Mouse (Mus musculus) heart, embryonic 10.5 days (tissue): ENCODE data around the gene Ifit3. TPM values are rescaled to one million over a fixed set of nuclear protein-coding genes. Genes with fewer than 3 reads are reported as not detected.
"Not testable (repeated sequence)": the region's sequence is repeated elsewhere in the genome, so short reads cannot be mapped to it uniquely, and the experiment has no call there.

Experiments
- DNase-seq: peaks from one replicate; pipeline ENCODE4 v3.0.0-alpha.2; 2017; ENCODE audit warnings: low spot score
- H3K27ac ChIP-seq: fragments of 300-500 bp; sonication (generic); 2 replicates; pipeline ENCODE4 v1.5.1; 2016; ENCODE audit warnings: mild to moderate bottlenecking
- H3K27me3 ChIP-seq: fragments of 300-500 bp; sonication (generic); 2 replicates; pipeline ENCODE4 v1.6.1; 2016; ENCODE audit warnings: mild to moderate bottlenecking; ENCODE audit not compliant: poor library complexity, insufficient read depth, severe bottlenecking
- H3K36me3 ChIP-seq: fragments of 300-500 bp; sonication (generic); 2 replicates; pipeline ENCODE4 v1.6.1; 2016; ENCODE audit warnings: mild to moderate bottlenecking, moderate library complexity
- H3K4me1 ChIP-seq: fragments of 300-500 bp; sonication (generic); 2 replicates; pipeline ENCODE4 v1.6.1; 2016; ENCODE audit warnings: mild to moderate bottlenecking
- H3K4me3 ChIP-seq: fragments of 300-500 bp; sonication (generic); 2 replicates; pipeline ENCODE4 v1.5.1; 2016; ENCODE audit warnings: mild to moderate bottlenecking, moderate library complexity
- H3K9me3 ChIP-seq: fragments of 300-500 bp; sonication (generic); 2 replicates; pipeline ENCODE4 v1.6.1; 2016; ENCODE audit warnings: mild to moderate bottlenecking, moderate library complexity
- WGBS: fragments of 180-500 bp; shearing (Covaris S2); methylation state at CpG from one replicate; pipeline ENCODE4 v1.1.7; 2016; 5-methylcytosine and 5-hydroxymethylcytosine counted together
- polyA plus RNA-seq: library from polyadenylated mRNA; unstranded; fragments of >200 nt; fragmentation: Nextera tagmentation; extraction: Ambion mirVana; gene quantifications from 2 replicates; pipeline ENCODE4 v1.2.1, GENCODE M21; 2016

The Ifit3 gene
- 0.16 and 0.21 TPM in 2 replicates for polyA plus RNA-seq

DNA sequence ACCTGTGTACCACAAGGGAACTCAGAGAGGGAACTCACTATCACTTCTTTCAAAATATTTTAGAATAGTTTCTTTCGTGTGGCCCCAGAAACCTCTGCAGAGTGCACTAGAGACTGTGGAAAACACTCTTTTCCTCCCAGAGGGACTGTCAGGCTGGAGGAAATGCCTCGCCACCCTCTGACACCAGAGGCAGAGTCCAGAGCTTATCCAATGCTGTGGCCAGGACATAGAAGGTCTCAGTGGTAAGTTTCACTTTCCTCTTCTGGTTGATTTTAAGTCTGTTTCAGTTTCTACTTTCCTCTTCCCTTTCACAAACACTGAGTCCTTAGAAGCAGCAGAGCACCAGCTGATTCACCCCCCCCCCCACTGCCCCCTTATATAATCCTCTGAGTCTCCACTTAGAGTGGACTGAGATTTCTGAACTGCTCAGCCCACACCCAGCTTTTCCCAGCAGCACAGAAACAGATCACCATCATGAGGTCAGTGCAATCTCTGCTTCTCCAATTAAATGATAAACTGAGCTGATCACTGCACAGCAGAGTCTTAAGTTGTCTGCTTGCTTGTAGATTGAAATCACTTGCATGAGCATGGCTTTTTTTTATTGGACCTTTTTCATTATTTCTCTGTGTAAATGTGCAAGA is at the start of gene Ifit3:
Ifit3 (plus strand) TSS at position 406 of the 641 bp plus-strand sequence.
- not testable (repeated sequence) for H3K27me3 ChIP-seq, H3K27ac ChIP-seq, H3K4me1 ChIP-seq, H3K9me3 ChIP-seq, H3K4me3 ChIP-seq, H3K36me3 ChIP-seq, DNase-seq
- WGBS: 33% methylated on average over 2 of the region's 2 CpGs

DNA sequence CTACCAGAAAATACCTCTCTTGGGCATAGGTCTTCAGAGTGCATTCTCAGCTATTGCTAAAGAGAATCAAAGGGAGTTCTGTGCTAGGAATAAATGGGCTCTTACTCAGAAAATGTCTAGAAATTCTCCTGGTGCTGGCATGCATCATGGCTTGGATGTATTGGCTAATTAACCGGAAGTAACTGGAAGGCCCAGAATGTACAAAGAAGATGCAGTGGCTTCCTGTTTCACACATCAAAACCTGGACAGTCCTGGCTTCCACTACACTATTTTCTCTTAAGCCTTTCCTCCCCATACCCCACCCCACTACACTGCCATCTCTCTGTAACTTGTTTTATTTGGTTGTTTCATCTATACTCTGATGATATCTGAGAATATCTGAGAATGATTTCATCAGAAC is 43.9 kb upstream of the Ifit3 start:
- DNase-seq: no peak
- no peaks in the 10 kb centered on the region for H3K4me1 ChIP-seq
- no peaks in the 10 kb centered on the region for H3K27me3 ChIP-seq
- H3K9me3 ChIP-seq: no peaks in the 10 kb centered on the region
- no peak overlapping the region for H3K27ac ChIP-seq
- 78% methylated on average over 1 of the region's 1 CpGs for WGBS
- no peak overlapping the region for H3K4me3 ChIP-seq
- H3K36me3 ChIP-seq: no peaks in the 10 kb centered on the region

DNA sequence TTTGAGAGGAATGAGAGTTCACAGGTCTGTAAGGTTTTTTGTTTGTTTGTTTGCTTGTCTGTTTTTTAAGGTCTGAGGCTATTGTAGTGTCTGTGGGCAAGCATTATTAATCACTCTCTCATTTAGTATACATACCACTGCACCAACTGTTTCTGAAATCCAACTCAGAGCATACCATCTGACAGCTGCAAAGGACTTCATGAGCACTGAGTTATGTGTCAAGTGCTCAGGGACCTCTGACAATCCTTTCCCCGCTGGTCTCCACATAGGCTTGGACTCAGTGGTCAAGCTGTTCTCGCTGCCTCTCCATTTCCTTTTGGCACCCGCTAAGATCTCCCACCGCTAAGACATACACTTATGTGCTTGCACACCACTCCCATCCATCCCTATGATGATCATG is 37.1 kb upstream of the Ifit3 start:
- 78% methylated on average over 4 of the region's 4 CpGs for WGBS
- no peaks in the 10 kb centered on the region for H3K27me3 ChIP-seq

DNA sequence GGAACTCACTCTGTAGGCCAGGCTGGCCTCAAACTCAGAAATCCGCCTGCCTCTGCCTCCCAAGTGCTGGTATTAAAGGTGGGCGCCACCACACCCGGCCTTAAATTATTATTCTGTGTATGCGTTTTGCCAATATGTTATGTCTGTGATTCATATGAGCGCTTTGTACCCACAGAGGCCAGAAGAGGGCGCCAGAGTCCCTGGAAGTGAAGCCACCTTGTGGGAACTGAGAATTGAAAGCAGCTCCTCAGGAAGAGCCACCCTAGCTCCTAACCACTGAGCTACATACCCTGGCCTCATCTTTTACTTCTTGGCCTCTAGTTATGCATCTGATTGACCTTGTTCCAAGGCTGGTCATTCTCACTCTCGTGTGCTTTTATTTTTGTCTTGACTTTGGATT is 35.4 kb upstream of the Ifit3 start:
- no peaks in the 10 kb centered on the region for H3K36me3 ChIP-seq
- H3K27ac ChIP-seq: no peak overlapping the region
- no peak overlapping the region for H3K4me3 ChIP-seq
- peaks cover 9% of the 10 kb centered on the region for H3K4me1 ChIP-seq
- no peaks in the 10 kb centered on the region for H3K9me3 ChIP-seq
- H3K27me3 ChIP-seq: no peaks in the 10 kb centered on the region
- 31% methylated on average over 7 of the region's 7 CpGs for WGBS
- DNase-seq: peak; percentile 79

More for the DNA sequence above, 37.1 kb upstream of the Ifit3 start:
- no peak overlapping the region for H3K4me3 ChIP-seq
- no peak overlapping the region for H3K27ac ChIP-seq
- no peaks in the 10 kb centered on the region for H3K4me1 ChIP-seq
- no peaks in the 10 kb centered on the region for H3K36me3 ChIP-seq
- no peaks in the 10 kb centered on the region for H3K9me3 ChIP-seq
- no peak for DNase-seq

DNA sequence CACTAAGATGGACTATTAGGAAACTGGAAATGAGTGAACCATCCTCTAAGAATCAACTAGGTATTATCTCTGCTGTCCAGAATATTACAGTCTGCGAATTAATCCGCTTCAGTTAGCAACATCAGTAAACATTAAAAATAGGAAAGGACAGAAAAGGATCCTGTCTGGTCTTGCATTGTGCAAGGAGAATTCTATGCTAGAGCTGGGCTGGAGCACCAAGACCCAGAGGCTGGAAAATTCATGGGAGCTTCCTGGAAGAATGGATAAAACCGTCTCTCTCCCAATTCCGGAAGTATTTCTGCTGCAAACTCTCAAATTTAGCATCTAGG is 33.2 kb upstream of the Ifit3 start:
- Histone ChIP-seq H3K27me3 (no peaks in the 10 kb centered on the region), H3K4me1 (peaks cover 14% of the 10 kb centered on the region), H3K27ac (peak overlapping the region; percentile 81; the same call in 1 of the 2 replicates), H3K36me3 (no peaks in the 10 kb centered on the region), H3K4me3 (peak overlapping the region; percentile 66), H3K9me3 (no peaks in the 10 kb centered on the region)
- WGBS: 31% methylated on average over 4 of the region's 4 CpGs
- no peak for DNase-seq

DNA sequence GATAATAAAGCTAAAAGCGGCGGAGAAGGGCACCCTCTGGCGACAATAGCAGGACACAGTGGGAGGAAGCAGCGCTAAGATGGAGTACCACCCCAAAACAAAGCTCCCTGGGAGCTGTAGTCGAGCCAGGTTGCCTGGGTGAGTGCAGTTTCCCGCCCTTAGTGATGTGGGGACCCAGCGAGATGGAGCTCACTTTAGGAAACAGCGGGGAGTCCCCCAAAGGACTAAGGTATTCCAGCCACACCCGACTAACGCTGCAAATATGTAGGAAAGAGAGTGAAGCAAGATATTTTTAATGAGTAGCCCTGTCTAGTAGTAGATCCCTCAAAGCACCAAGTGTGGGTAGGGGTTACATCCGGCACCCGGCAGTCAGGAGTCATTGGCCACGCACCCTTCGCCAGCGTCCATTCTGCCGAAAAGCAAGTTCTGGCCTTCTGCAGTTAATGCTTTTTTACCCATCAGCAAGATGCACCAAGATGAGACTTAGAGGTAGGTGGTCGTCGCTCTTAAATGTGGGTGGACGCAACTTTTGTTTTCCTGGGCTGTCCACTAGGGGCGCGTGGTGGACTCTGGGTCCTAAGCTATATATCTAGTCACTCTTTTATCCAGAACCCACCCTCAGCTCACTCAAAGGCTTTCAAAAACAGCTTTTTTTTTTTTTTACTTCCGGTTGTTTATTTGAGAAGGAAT is 32.7 kb upstream of the Ifit3 start, which contains the start of gene Ifit2:
Ifit2 (plus strand) TSS at position 161 of the 690 bp plus-strand sequence.
- WGBS: under 1% methylated on average over 22 of the region's 22 CpGs
- DNase-seq: peak; percentile 85
- Histone ChIP-seq H3K27me3 (no peaks in the 10 kb centered on the region), H3K27ac (peak within 1 kb of the TSS; percentile 81), H3K4me1 (peaks cover 14% of the 10 kb centered on the region), H3K4me3 (peak within 1 kb of the TSS; percentile 66), H3K36me3 (no peaks in the 10 kb centered on the region), H3K9me3 (no peaks in the 10 kb centered on the region)

DNA sequence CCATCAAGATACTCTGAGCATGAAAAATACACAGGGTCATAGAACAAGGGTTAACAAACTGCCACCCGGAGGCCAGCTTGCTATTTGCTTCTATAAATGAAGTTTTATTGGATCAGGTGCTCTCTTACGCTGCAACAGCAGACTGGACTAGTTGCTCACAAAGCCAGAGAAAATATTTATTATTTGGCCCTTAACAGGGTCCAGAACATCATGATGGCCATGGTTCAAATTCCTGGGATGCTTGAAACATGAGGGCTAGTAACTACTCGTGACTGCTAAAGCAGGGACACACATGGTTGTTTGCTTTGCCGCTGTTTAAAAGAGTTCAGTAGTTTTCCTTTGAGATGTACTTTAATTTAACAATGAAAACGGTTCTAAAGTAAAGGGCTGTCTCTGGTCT is 31.4 kb upstream of the Ifit3 start:
- Histone ChIP-seq H3K9me3 (no peaks in the 10 kb centered on the region), H3K4me3 (no peak overlapping the region), H3K36me3 (no peaks in the 10 kb centered on the region), H3K4me1 (peaks cover 19% of the 10 kb centered on the region), H3K27me3 (no peaks in the 10 kb centered on the region), H3K27ac (peak overlapping the region; percentile 52)
- DNase-seq: no peak
- WGBS: 50% methylated on average over 5 of the region's 5 CpGs

DNA sequence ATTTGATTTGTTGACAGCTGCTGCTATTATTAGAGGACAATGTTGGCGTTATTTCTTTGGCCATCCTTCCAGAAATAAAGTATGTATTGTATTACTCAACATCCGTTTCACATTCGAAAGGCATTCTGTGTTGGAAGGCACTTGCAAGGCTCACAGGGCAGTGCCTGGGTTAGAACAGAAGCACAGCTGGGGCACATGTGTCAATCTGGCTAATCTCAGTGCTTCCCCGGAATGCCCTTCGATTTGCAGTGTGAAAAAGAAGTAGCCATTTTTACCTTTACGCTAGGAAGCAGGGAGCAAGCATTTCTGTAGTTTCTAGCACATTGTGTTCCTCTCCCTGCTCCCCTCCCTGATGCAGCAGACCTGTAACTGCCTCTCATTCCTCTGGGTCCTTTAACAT is 30.3 kb upstream of the Ifit3 start:
- WGBS: 51% methylated on average over 6 of the region's 6 CpGs
- H3K27me3 ChIP-seq: no peaks in the 10 kb centered on the region
- DNase-seq: no peak
- H3K4me1 ChIP-seq: peaks cover 19% of the 10 kb centered on the region
- no peak overlapping the region for H3K4me3 ChIP-seq
- no peaks in the 10 kb centered on the region for H3K9me3 ChIP-seq
- H3K36me3 ChIP-seq: no peaks in the 10 kb centered on the region
- 0 out of 2 replicates have a peak overlapping the region, but pooled peaks have one; percentile 52 for H3K27ac ChIP-seq

DNA sequence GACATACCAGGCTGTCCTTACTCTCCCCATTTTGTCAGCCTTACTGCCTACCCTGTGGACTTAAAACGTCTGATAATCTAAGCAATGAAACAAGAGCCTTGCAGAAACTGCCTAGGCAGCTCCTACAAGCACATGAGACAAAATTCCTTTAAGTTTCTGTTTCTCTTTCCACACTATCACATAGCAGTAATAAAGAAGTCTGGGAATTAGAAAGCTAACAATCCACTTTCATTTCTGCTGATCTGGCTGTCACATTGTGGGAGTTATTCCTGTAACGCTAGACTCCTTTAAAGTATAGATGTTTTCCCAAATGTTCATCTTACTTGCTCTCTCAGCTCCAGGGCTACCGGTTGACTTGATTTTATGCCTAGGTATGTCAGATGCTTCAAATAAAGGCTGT is 29.8 kb upstream of the Ifit3 start:
- no peaks in the 10 kb centered on the region for H3K9me3 ChIP-seq
- no peak for DNase-seq
- no peaks in the 10 kb centered on the region for H3K27me3 ChIP-seq
- peaks cover 19% of the 10 kb centered on the region for H3K4me1 ChIP-seq
- 63% methylated on average over 3 of the region's 3 CpGs for WGBS
- H3K4me3 ChIP-seq: no peak overlapping the region
- no peak overlapping the region for H3K27ac ChIP-seq
- H3K36me3 ChIP-seq: no peaks in the 10 kb centered on the region

DNA sequence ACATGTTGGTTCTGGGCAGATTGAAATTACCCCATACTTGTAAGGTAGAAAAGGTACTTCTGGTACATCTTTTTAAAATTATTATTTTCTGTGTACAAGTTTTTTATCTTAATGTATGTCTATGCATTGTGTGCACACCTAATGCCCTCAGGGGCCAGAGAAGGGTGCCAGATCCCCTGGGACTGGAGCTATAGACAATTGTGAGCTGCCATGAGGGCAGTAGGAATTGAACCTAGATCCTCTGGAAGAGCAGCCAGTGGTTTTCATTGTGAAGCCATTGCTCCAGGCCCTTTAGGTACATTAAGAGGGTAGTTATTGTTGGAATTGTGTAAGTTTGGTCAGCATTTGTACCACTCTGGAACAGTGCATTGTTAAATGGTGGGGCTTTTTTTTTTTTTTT is 29.3 kb upstream of the Ifit3 start:
- H3K27ac ChIP-seq: no peak overlapping the region

DNA sequence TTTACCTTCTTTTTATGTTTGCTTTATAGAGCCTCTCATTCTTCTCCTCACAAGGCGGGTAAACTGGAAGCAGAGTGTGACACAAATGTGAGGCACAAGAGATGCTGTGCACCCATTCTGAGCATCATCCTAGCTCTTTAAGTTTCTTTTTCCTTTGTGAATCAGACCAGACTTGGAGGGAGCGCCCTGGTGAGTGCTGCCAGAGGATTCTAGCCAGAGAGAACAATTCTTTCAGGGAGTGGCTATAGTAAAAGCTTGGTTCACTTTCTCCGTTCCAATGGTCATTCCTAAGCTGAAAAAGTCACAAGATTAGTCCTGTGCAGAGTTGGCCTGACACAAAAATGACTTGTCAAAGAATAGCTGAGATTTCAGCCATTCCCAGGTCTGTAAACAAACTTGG is 26.7 kb upstream of the Ifit3 start:
- Histone ChIP-seq H3K4me1 (peaks cover 24% of the 10 kb centered on the region), H3K9me3 (no peaks in the 10 kb centered on the region), H3K4me3 (no peak overlapping the region), H3K36me3 (no peaks in the 10 kb centered on the region), H3K27ac (0 out of 2 replicates have a peak overlapping the region, but pooled peaks have one; percentile 29), H3K27me3 (no peaks in the 10 kb centered on the region)
- WGBS: 66% methylated on average over 3 of the region's 3 CpGs
- DNase-seq: no peak

More for the DNA sequence above, 29.3 kb upstream of the Ifit3 start:
- Histone ChIP-seq H3K4me1 (peaks cover 19% of the 10 kb centered on the region), H3K27me3 (no peaks in the 10 kb centered on the region), H3K4me3 (no peak overlapping the region), H3K9me3 (no peaks in the 10 kb centered on the region), H3K36me3 (no peaks in the 10 kb centered on the region)
- DNase-seq: no peak

DNA sequence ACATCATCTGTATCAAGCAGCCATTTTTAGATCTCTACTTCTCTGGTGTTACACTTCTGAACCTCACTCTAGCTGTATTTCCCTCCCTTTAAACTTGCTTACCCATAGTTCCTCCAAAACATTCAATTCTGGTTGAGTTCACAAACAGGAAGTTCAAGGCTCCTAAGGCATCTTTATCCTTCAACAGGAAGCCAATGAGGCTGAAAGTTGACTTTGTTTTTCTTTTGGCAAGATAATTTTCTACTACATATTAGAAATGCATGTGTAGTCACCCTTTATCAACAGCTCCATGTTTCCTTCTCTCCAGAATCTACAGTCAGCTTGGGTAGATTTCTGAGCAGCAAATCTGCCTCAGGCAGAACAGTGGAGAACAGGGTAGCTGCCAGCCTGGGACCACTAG is 20.8 kb upstream of the Ifit3 start:
- Histone ChIP-seq H3K27me3 (no peaks in the 10 kb centered on the region), H3K27ac (no peak overlapping the region), H3K4me1 (peaks cover 5% of the 10 kb centered on the region; the same call in 1 of the 2 replicates), H3K36me3 (no peaks in the 10 kb centered on the region), H3K9me3 (no peaks in the 10 kb centered on the region), H3K4me3 (no peak overlapping the region)
- no peak for DNase-seq

DNA sequence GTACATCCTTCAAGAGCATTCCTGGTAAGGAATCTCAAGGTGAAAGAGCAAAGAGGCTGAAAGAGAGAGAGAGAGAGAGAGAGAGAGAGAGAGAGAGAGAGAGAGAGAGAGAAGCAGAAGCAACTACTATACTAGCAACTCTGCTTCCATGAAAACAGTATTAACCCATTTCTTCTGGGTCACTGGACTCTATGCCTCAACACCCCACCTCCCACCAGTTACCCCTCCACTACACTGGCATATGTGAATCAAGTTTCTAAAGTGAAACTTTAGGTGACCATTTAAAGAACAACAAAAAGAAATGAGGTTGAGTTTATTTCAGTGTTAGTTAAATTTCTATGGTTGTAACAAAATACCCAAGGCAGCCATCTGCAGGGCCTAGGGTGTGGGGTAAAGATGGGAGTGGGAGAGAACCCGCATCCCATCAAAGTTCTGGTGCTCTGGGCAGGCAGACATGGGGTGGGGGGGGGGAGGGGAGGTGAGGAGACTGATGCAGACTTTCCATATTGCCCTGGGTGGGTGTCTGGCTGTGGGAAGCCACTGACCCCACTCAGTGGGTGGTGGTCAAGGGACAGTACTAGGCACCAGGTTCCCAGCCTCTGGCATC is 17.1 kb upstream of the Ifit3 start:
- 89% methylated on average over 1 of the region's 1 CpGs for WGBS
- H3K4me3 ChIP-seq: no peak overlapping the region
- no peak for DNase-seq

More for the DNA sequence above, 17.1 kb upstream of the Ifit3 start:
- H3K27ac ChIP-seq: no peak overlapping the region
- no peaks in the 10 kb centered on the region for H3K36me3 ChIP-seq
- peaks cover 9% of the 10 kb centered on the region; the same call in 1 of the 2 replicates for H3K4me1 ChIP-seq
- H3K9me3 ChIP-seq: no peaks in the 10 kb centered on the region
- no peaks in the 10 kb centered on the region for H3K27me3 ChIP-seq
